Mouse (Mus musculus): Measurements from ENCODE around the gene Ehd4. TPM values are rescaled to one million over a fixed set of nuclear protein-coding genes. Genes with fewer than 3 reads are reported as not detected.

Ehd4 gene
- polyA plus RNA-seq, 1 experiment from 2014 or later, result 27.5 TPM

GRCm38 (mm10) chr2:120139091-120139490 lies 15.3 kb downstream of the Ehd4 start:
- no peaks in the 10 kb centered on the region for H3K36me3 ChIP-seq
- no peaks in the 10 kb centered on the region for H3K27me3 ChIP-seq (ENCODE audit: low read depth, poor library complexity, severe bottlenecking)
- no peaks in the 10 kb centered on the region for H3K9me3 ChIP-seq (replicated peaks)
- WGBS, result 90% methylated on average over 1 of the region's 1 CpGs
- H3K27ac ChIP-seq, result no peak overlapping the region
- no peak overlapping the region for H3K4me3 ChIP-seq
- no peak for DNase-seq (ENCODE audit: low spot score)
- H3K4me1 ChIP-seq, result 0 out of 2 replicates have a peak, but pooled peaks cover 2% of the 10 kb centered on the region

- H3K9me3 ChIP-seq (replicated peaks), result no peaks in the 10 kb centered on the region
- no peak for DNase-seq (ENCODE audit: low spot score)
- no peak overlapping the region for H3K4me3 ChIP-seq
- H3K4me1 ChIP-seq, result 0 out of 2 replicates have a peak, but pooled peaks cover 2% of the 10 kb centered on the region
- WGBS, result 70% methylated on average over 5 of the region's 5 CpGs
- no peaks in the 10 kb centered on the region for H3K36me3 ChIP-seq
- no peaks in the 10 kb centered on the region for H3K27me3 ChIP-seq (ENCODE audit: low read depth, poor library complexity, severe bottlenecking)
- no peak overlapping the region for H3K27ac ChIP-seq
These were observed 17.1 kb downstream of the Ehd4 start for GRCm38 (mm10) chr2:120137281-120137680.

GRCm38 (mm10) chr2:120134453-120135075 lies 19.8 kb downstream of the Ehd4 start:
- Histone ChIP-seq H3K27ac (no peak overlapping the region), H3K4me3 (no peak overlapping the region), H3K9me3 (replicated peaks) (no peaks in the 10 kb centered on the region), H3K36me3 (no peaks in the 10 kb centered on the region), H3K27me3 (ENCODE audit: low read depth, poor library complexity, severe bottlenecking) (no peaks in the 10 kb centered on the region), H3K4me1 (0 out of 2 replicates have a peak, but pooled peaks cover 5% of the 10 kb centered on the region)
- DNase-seq (ENCODE audit: low spot score), result no peak

GRCm38 (mm10) chr2:120131881-120132280 lies 22.5 kb downstream of the Ehd4 start:
- H3K36me3 ChIP-seq, result no peaks in the 10 kb centered on the region
- no peak for DNase-seq (ENCODE audit: low spot score)
- 95% methylated on average over 1 of the region's 1 CpGs for WGBS
- no peak overlapping the region for H3K27ac ChIP-seq
- H3K4me1 ChIP-seq, result peaks cover 13% of the 10 kb centered on the region
- H3K9me3 ChIP-seq (replicated peaks), result no peaks in the 10 kb centered on the region
- no peaks in the 10 kb centered on the region for H3K27me3 ChIP-seq (ENCODE audit: low read depth, poor library complexity, severe bottlenecking)
- H3K4me3 ChIP-seq, result no peak overlapping the region

- no peak for DNase-seq (ENCODE audit: low spot score)
- H3K27me3 ChIP-seq (ENCODE audit: low read depth, poor library complexity, severe bottlenecking), result no peaks in the 10 kb centered on the region
- H3K9me3 ChIP-seq (replicated peaks), result no peaks in the 10 kb centered on the region
- WGBS, result 86% methylated on average over 8 of the region's 8 CpGs
- H3K36me3 ChIP-seq, result no peaks in the 10 kb centered on the region
- H3K27ac ChIP-seq, result no peak overlapping the region
- H3K4me1 ChIP-seq, result peaks cover 12% of the 10 kb centered on the region
- no peak overlapping the region for H3K4me3 ChIP-seq
These were observed 25.0 kb downstream of the Ehd4 start for GRCm38 (mm10) chr2:120129252-120129908.

- Histone ChIP-seq H3K4me3 (no peak overlapping the region), H3K27me3 (ENCODE audit: low read depth, poor library complexity, severe bottlenecking) (no peaks in the 10 kb centered on the region), H3K9me3 (replicated peaks) (no peaks in the 10 kb centered on the region), H3K27ac (0 out of 2 replicates have a peak overlapping the region, but pooled peaks have one; percentile 42), H3K4me1 (peaks cover 20% of the 10 kb centered on the region), H3K36me3 (no peaks in the 10 kb centered on the region)
- WGBS, result 64% methylated on average over 1 of the region's 1 CpGs
- no peak for DNase-seq (ENCODE audit: low spot score)
These were observed 25.8 kb downstream of the Ehd4 start for GRCm38 (mm10) chr2:120128611-120129051.

GRCm38 (mm10) chr2:120128011-120128410 lies 26.4 kb downstream of the Ehd4 start:
- Histone ChIP-seq H3K4me3 (no peak overlapping the region), H3K9me3 (replicated peaks) (no peaks in the 10 kb centered on the region), H3K27ac (peak overlapping the region; percentile 42; the same call in 1 of the 2 replicates), H3K36me3 (no peaks in the 10 kb centered on the region), H3K4me1 (peaks cover 21% of the 10 kb centered on the region), H3K27me3 (ENCODE audit: low read depth, poor library complexity, severe bottlenecking) (no peaks in the 10 kb centered on the region)
- DNase-seq (ENCODE audit: low spot score), result no peak

- WGBS, result 88% methylated on average over 1 of the region's 1 CpGs
- H3K27ac ChIP-seq, result no peak overlapping the region
- peaks cover 27% of the 10 kb centered on the region for H3K4me1 ChIP-seq
- no peak overlapping the region for H3K4me3 ChIP-seq
- no peak for DNase-seq (ENCODE audit: low spot score)
- H3K9me3 ChIP-seq (replicated peaks), result no peaks in the 10 kb centered on the region
- H3K27me3 ChIP-seq (ENCODE audit: low read depth, poor library complexity, severe bottlenecking), result no peaks in the 10 kb centered on the region
- H3K36me3 ChIP-seq, result no peaks in the 10 kb centered on the region
These were observed 27.5 kb downstream of the Ehd4 start for GRCm38 (mm10) chr2:120126901-120127300.

GRCm38 (mm10) chr2:120126408-120126807 lies 28.0 kb downstream of the Ehd4 start:
- H3K27ac ChIP-seq, result no peak overlapping the region
- no peaks in the 10 kb centered on the region for H3K27me3 ChIP-seq (ENCODE audit: low read depth, poor library complexity, severe bottlenecking)
- WGBS, result 91% methylated on average over 4 of the region's 4 CpGs
- H3K4me3 ChIP-seq, result no peak overlapping the region
- H3K9me3 ChIP-seq (replicated peaks), result no peaks in the 10 kb centered on the region
- peaks cover 28% of the 10 kb centered on the region for H3K4me1 ChIP-seq
- no peak for DNase-seq (ENCODE audit: low spot score)
- H3K36me3 ChIP-seq, result no peaks in the 10 kb centered on the region

GRCm38 (mm10) chr2:120125461-120125860 lies 28.9 kb downstream of the Ehd4 start:
- WGBS, result 98% methylated on average over 1 of the region's 1 CpGs
- no peak for DNase-seq (ENCODE audit: low spot score)
- no peaks in the 10 kb centered on the region for H3K9me3 ChIP-seq (replicated peaks)
- H3K27ac ChIP-seq, result no peak overlapping the region
- H3K4me3 ChIP-seq, result no peak overlapping the region
- H3K4me1 ChIP-seq, result peaks cover 28% of the 10 kb centered on the region
- H3K36me3 ChIP-seq, result no peaks in the 10 kb centered on the region
- H3K27me3 ChIP-seq (ENCODE audit: low read depth, poor library complexity, severe bottlenecking), result no peaks in the 10 kb centered on the region

- WGBS, result 88% methylated on average over 2 of the region's 2 CpGs
- H3K27ac ChIP-seq, result no peak overlapping the region
- H3K4me1 ChIP-seq, result peaks cover 28% of the 10 kb centered on the region
- no peaks in the 10 kb centered on the region for H3K27me3 ChIP-seq (ENCODE audit: low read depth, poor library complexity, severe bottlenecking)
- no peaks in the 10 kb centered on the region for H3K36me3 ChIP-seq
- no peak overlapping the region for H3K4me3 ChIP-seq
- no peaks in the 10 kb centered on the region for H3K9me3 ChIP-seq (replicated peaks)
- no peak for DNase-seq (ENCODE audit: low spot score)
These were observed 29.5 kb downstream of the Ehd4 start for GRCm38 (mm10) chr2:120124946-120125345.

GRCm38 (mm10) chr2:120124096-120124495 lies 30.3 kb downstream of the Ehd4 start:
- H3K9me3 ChIP-seq (replicated peaks), result no peaks in the 10 kb centered on the region
- WGBS, result 26% methylated on average over 1 of the region's 1 CpGs
- no peak overlapping the region for H3K4me3 ChIP-seq
- H3K27ac ChIP-seq, result no peak overlapping the region
- no peaks in the 10 kb centered on the region for H3K36me3 ChIP-seq
- H3K27me3 ChIP-seq (ENCODE audit: low read depth, poor library complexity, severe bottlenecking), result no peaks in the 10 kb centered on the region
- no peak for DNase-seq (ENCODE audit: low spot score)
- peaks cover 25% of the 10 kb centered on the region for H3K4me1 ChIP-seq

- Histone ChIP-seq H3K27ac (no peak overlapping the region), H3K36me3 (no peaks in the 10 kb centered on the region), H3K4me1 (peaks cover 18% of the 10 kb centered on the region), H3K9me3 (replicated peaks) (no peaks in the 10 kb centered on the region), H3K4me3 (no peak overlapping the region), H3K27me3 (ENCODE audit: low read depth, poor library complexity, severe bottlenecking) (no peaks in the 10 kb centered on the region)
- 96% methylated on average over 6 of the region's 6 CpGs for WGBS
- no peak for DNase-seq (ENCODE audit: low spot score)
These were observed 31.4 kb downstream of the Ehd4 start for GRCm38 (mm10) chr2:120122983-120123382.
